1 mouse cellular context compared by ENCODE assay signal in the genomic region with DNA sequence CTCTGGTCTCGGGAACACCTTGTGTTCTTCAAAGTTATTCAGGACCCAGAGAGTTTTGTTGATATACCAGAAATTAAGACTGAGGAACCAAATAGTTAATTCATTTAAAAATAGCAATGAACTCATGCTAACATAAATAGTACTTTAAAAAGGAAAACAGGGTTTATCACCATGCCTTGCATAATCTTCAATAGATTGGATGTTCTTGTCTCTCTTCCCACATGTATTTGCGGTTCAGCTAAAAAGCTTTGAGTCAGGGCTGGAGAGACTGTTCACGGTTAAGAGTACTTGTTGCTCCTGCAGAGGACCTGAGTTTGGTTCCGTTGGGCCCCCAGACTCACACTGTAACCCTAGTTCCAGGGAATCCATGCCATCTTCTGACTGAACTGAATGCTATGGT.
TF ChIP-seq lines count a peak whose summit lies in the region.

No protein-coding gene starts in this region.

TF ChIP-seq in MEL, 35 proteins besides CTCF, POLR2A, EP300 and RAD21 (continued from another document):
- TF ChIP-seq MEF2A (IDR thresholded peaks at IDR 0.05; ENCODE audit: extremely low read depth, insufficient replicate concordance, low read depth, low read length, poor library complexity, severe bottlenecking) (peak; percentile 100), MAX (IDR thresholded peaks at IDR 0.05; ENCODE audit: low read length) (peak; percentile 59), MXI1 (IDR thresholded peaks at IDR 0.05; ENCODE audit: low read depth, low read length) (peak; percentile 65; the same call in 1 of the 2 replicates), GATA1 (IDR thresholded peaks at IDR 0.05; ENCODE audit: low read depth, low read length) (peak; percentile 95), SIN3A (IDR thresholded peaks at IDR 0.05; ENCODE audit: low read length) (peak; percentile 91), JUND (IDR thresholded peaks at IDR 0.05; ENCODE audit: low read depth, low read length) (peak; percentile 62; the same call in 1 of the 2 replicates), POLR2AphosphoS5 (IDR thresholded peaks at IDR 0.05; ENCODE audit: borderline replicate concordance, low read depth, low read length) (no peak), TAL1 (IDR thresholded peaks at IDR 0.05; ENCODE audit: low read length) (peak; percentile 73), UBTF (IDR thresholded peaks at IDR 0.05; ENCODE audit: borderline replicate concordance, insufficient read depth, low read depth, low read length) (no peak), HCFC1 (IDR thresholded peaks at IDR 0.05; ENCODE audit: low read depth, low read length) (0 out of 2 replicates have a peak, but pooled peaks have one; percentile 32), TCF12 (IDR thresholded peaks at IDR 0.05; ENCODE audit: low read depth, low read length) (peak; percentile 95), ELF1 (IDR thresholded peaks at IDR 0.05; ENCODE audit: low read depth, low read length) (no peak), MAFK (IDR thresholded peaks at IDR 0.05; ENCODE audit: borderline replicate concordance, low read depth, low read length) (peak; percentile 82; the same call in 1 of the 2 replicates), BHLHE40 (IDR thresholded peaks at IDR 0.05; ENCODE audit: borderline replicate concordance, low read depth, low read length) (peak; percentile 63; the same call in 1 of the 2 replicates), MYC (IDR thresholded peaks at IDR 0.05; ENCODE audit: low read depth, low read length) (peak; percentile 88), USF2 (IDR thresholded peaks at IDR 0.05; ENCODE audit: borderline replicate concordance in 1 of 2, insufficient read depth in 1 of 2, low read depth in 1 of 2, low read length in 2 of 2) (no peak)
